Comparison of ENCODE assay signal across 9 mouse cellular contexts in genomic region chr9:47733780-47734451, GRCm38 (mm10).
DNase-seq lines count a peak whose midpoint lies in the region; ATAC-seq and TF ChIP-seq lines count a peak whose summit lies in the region.
"Had no signal": no experiment of that assay in that cellular context is flagged by ENCODE, and none has a peak within 500 bp of the region (broad histone marks: within the 10 kb centered on the region; RNA-seq: fewer than 3 reads in every experiment).

No protein-coding gene starts in this region.

- H3K27me3 ChIP-seq in hindbrain, postnatal 0 days (ENCODE audit: insufficient read depth, low read length), result no peaks in the 10 kb centered on the region
- no peaks in the 10 kb centered on the region for H3K27me3 ChIP-seq in hindbrain, embryonic 11.5 days (ENCODE audit: control insufficient read depth, insufficient read depth, low read length)
- no peaks in the 10 kb centered on the region for H3K27me3 ChIP-seq in lung, postnatal 0 days (replicated peaks; ENCODE audit: insufficient read depth, low read length)
- H3K27me3 ChIP-seq: heart, embryonic 13.5 days had no signal

- H3K27ac ChIP-seq in hindbrain, postnatal 0 days, result no peak overlapping the region
- no peak overlapping the region for H3K27ac ChIP-seq in hindbrain, embryonic 11.5 days (ENCODE audit: low read depth, low read length)
- H3K27ac ChIP-seq in lung, postnatal 0 days (ENCODE audit: low read length), result no peak overlapping the region
- H3K27ac ChIP-seq: heart, embryonic 13.5 days had no signal

- H3K4me1 ChIP-seq in hindbrain, postnatal 0 days (ENCODE audit: insufficient read depth, low read length), result peaks cover 14% of the 10 kb centered on the region
- H3K4me1 ChIP-seq in hindbrain, embryonic 11.5 days (replicated peaks; ENCODE audit: control insufficient read depth, insufficient read depth, low read length), result peaks cover 3% of the 10 kb centered on the region; the same call in 1 of the 2 replicates
- no peaks in the 10 kb centered on the region for H3K4me1 ChIP-seq in lung, postnatal 0 days (ENCODE audit: insufficient read depth, low read depth, low read length)

- no peak for TF ChIP-seq EP300 in lung, postnatal 0 days (IDR thresholded peaks at IDR 0.05)

- H3K9ac ChIP-seq in hindbrain, postnatal 0 days (replicated peaks; ENCODE audit: low read length), result no peak overlapping the region
- no peak overlapping the region for H3K9ac ChIP-seq in hindbrain, embryonic 11.5 days (ENCODE audit: low read depth, low read length)
- no peak overlapping the region for H3K9ac ChIP-seq in lung, postnatal 0 days (replicated peaks; ENCODE audit: low read depth)
- H3K9ac ChIP-seq: heart, embryonic 13.5 days had no signal

- H3K36me3 ChIP-seq in hindbrain, postnatal 0 days (ENCODE audit: insufficient read depth, low read length), result no peaks in the 10 kb centered on the region
- no peaks in the 10 kb centered on the region for H3K36me3 ChIP-seq in hindbrain, embryonic 11.5 days (ENCODE audit: control insufficient read depth, insufficient read depth, low read length)
- no peaks in the 10 kb centered on the region for H3K36me3 ChIP-seq in lung, postnatal 0 days (ENCODE audit: insufficient read depth, low read length)
- H3K36me3 ChIP-seq: heart, embryonic 13.5 days had no signal

- peak; percentile 33 for DNase-seq in hindbrain, postnatal 0 days (ENCODE audit: low spot score)
- DNase-seq in hindbrain, embryonic 11.5 days (ENCODE audit: low spot score), result no peak
- peak; percentile 29 for DNase-seq in 416B (ENCODE audit: low read depth)
- DNase-seq in adrenal gland, postnatal 10 days, result peak; percentile 23
- DNase-seq in lung, postnatal 0 days (ENCODE audit: low spot score), result peak; percentile 30
- DNase-seq in cerebellum, adult 9-10 months, result no peak
- DNase-seq in embryo, embryonic 11 days, result no peak

- no peak for ATAC-seq in hindbrain, postnatal 0 days
- ATAC-seq in hindbrain, embryonic 11.5 days (ENCODE audit: low FRiP score), result no peak
- peak; percentile 35 for ATAC-seq in lung, postnatal 0 days
- ATAC-seq in cerebellum, adult (ENCODE audit: insufficient number of reproducible peaks, low FRiP score, low TSS enrichment), result no peak

- H3K4me2 ChIP-seq in hindbrain, postnatal 0 days (ENCODE audit: low read depth, low read length), result no peak overlapping the region
- H3K4me2 ChIP-seq in hindbrain, embryonic 11.5 days (replicated peaks; ENCODE audit: low read depth, low read length), result no peak overlapping the region
- no peak overlapping the region for H3K4me2 ChIP-seq in lung, postnatal 0 days (replicated peaks; ENCODE audit: low read depth, low read length)
- H3K4me2 ChIP-seq: heart, embryonic 13.5 days had no signal

- no peaks in the 10 kb centered on the region for H3K9me3 ChIP-seq in hindbrain, postnatal 0 days (ENCODE audit: low read length)
- no peaks in the 10 kb centered on the region for H3K9me3 ChIP-seq in hindbrain, embryonic 11.5 days (ENCODE audit: control insufficient read depth, low read length)
- H3K9me3 ChIP-seq in lung, postnatal 0 days (ENCODE audit: low read length), result no peaks in the 10 kb centered on the region
- H3K9me3 ChIP-seq: heart, embryonic 13.5 days had no signal

- no peak overlapping the region for H3K4me3 ChIP-seq in hindbrain, postnatal 0 days (ENCODE audit: low read length)
- no peak overlapping the region for H3K4me3 ChIP-seq in hindbrain, embryonic 11.5 days (ENCODE audit: low read depth, low read length)
- H3K4me3 ChIP-seq in lung, postnatal 0 days (ENCODE audit: low read depth, low read length), result no peak overlapping the region
- H3K4me3 ChIP-seq: heart, embryonic 13.5 days had no signal

- no peak for TF ChIP-seq CTCF in hindbrain, postnatal 0 days (IDR thresholded peaks at IDR 0.05; ENCODE audit: low read depth)
- TF ChIP-seq CTCF in lung, postnatal 0 days (IDR thresholded peaks at IDR 0.05), result no peak

- WGBS in hindbrain, postnatal 0 days, result 65% methylated on average over 13 of the region's 13 CpGs
- 90% methylated on average over 13 of the region's 13 CpGs for WGBS in hindbrain, embryonic 11.5 days
- WGBS in lung, postnatal 0 days, result 66% methylated on average over 13 of the region's 13 CpGs

Comparison
In these comparisons a context has a peak if more than half of its experiments do, and no peak if none do; other contexts are left out.
1. DNase-seq: peak in hindbrain, postnatal 0 days (single experiment), 416B (single experiment), adrenal gland, postnatal 10 days (single experiment) and lung, postnatal 0 days (single experiment); none in hindbrain, embryonic 11.5 days (single experiment), cerebellum, adult 9-10 months (single experiment) and embryo, embryonic 11 days (single experiment).